Mouse (Mus musculus): ENCODE data around the gene Atp5e. TPM values are rescaled to one million over a fixed set of nuclear protein-coding genes. Genes with fewer than 3 reads are reported as not detected.

The Atp5e gene
- polyA plus RNA-seq, 1 experiment from 2014 or later, result 1,156 TPM

- Histone ChIP-seq H3K9me3 (replicated peaks; ENCODE audit: low read length) (no peaks in the 10 kb centered on the region), H3K27me3 (ENCODE audit: insufficient read depth, low read length) (no peaks in the 10 kb centered on the region), H3K4me1 (replicated peaks; ENCODE audit: insufficient read depth, low read length) (peaks cover 8% of the 10 kb centered on the region; the same call in 1 of the 2 replicates), H3K9ac (ENCODE audit: low read depth, low read length) (no peak overlapping the region), H3K4me2 (ENCODE audit: low read length) (peak overlapping the region; percentile 97; the same call in 1 of the 2 replicates), H3K4me3 (replicated peaks; ENCODE audit: low read depth, low read length) (peak overlapping the region; percentile 94; the same call in 1 of the 2 replicates), H3K36me3 (ENCODE audit: insufficient read depth, low read length) (no peaks in the 10 kb centered on the region), H3K27ac (no peak overlapping the region)
- TF ChIP-seq CTCF (IDR thresholded peaks at IDR 0.05; ENCODE audit: low read depth), result no peak
- DNase-seq (ENCODE audit: low spot score) (no peak), ATAC-seq (replicated peaks; ENCODE audit: low FRiP score, low read depth) (no peak; the same call in 1 of the 2 replicates)
- 47% methylated on average over 16 of the region's 18 CpGs for WGBS
These were observed 48.7 kb downstream of the Atp5e start for GRCm38 (mm10) chr2:174415001-174415730.

- H3K4me3 ChIP-seq (replicated peaks; ENCODE audit: low read depth, low read length), result no peak overlapping the region
- no peak overlapping the region for H3K9ac ChIP-seq (ENCODE audit: low read depth, low read length)
- no peaks in the 10 kb centered on the region for H3K36me3 ChIP-seq (ENCODE audit: insufficient read depth, low read length)
- no peak overlapping the region for H3K27ac ChIP-seq
- no peak for TF ChIP-seq CTCF (IDR thresholded peaks at IDR 0.05; ENCODE audit: low read depth)
- no peaks in the 10 kb centered on the region for H3K27me3 ChIP-seq (ENCODE audit: insufficient read depth, low read length)
- WGBS, result 76% methylated on average over 7 of the region's 7 CpGs
- ATAC-seq (replicated peaks; ENCODE audit: low FRiP score, low read depth) (no peak), DNase-seq (ENCODE audit: low spot score) (no peak)
- H3K4me1 ChIP-seq (replicated peaks; ENCODE audit: insufficient read depth, low read length), result peaks cover 8% of the 10 kb centered on the region; the same call in 1 of the 2 replicates
- H3K9me3 ChIP-seq (replicated peaks; ENCODE audit: low read length), result no peaks in the 10 kb centered on the region
- H3K4me2 ChIP-seq (ENCODE audit: low read length), result no peak overlapping the region
These were observed 50.8 kb downstream of the Atp5e start for GRCm38 (mm10) chr2:174413127-174413526.

Other genes starting within 250 kb of the Atp5e start
- 1,338 and 1,363 TPM in 2 replicates for gene Gnas, start 179.8 kb downstream of the Atp5e start, polyA plus RNA-seq (2015; fragmentation: Nextera tagmentation; extraction: Ambion mirVana)
- gene Gm20721, start 117.4 kb downstream of the Atp5e start, polyA plus RNA-seq (2015; fragmentation: Nextera tagmentation; extraction: Ambion mirVana), result 8.6 and 11.1 TPM in 2 replicates
- gene Nelfcd, start 48.3 kb downstream of the Atp5e start, polyA plus RNA-seq (2015; fragmentation: Nextera tagmentation; extraction: Ambion mirVana), result 69.6 and 79.0 TPM in 2 replicates
- gene Ctsz, start 25.1 kb downstream of the Atp5e start, polyA plus RNA-seq (2015; fragmentation: Nextera tagmentation; extraction: Ambion mirVana), result 131 and 132 TPM in 2 replicates
- 0.32 and 0.41 TPM in 2 replicates for gene Tubb1, start 13.4 kb downstream of the Atp5e start, polyA plus RNA-seq (2015; fragmentation: Nextera tagmentation; extraction: Ambion mirVana)
- gene Prelid3b, start 9.0 kb upstream of the Atp5e start, polyA plus RNA-seq (2015; fragmentation: Nextera tagmentation; extraction: Ambion mirVana), result 98.9 and 105 TPM in 2 replicates
- gene Zfp831, start 179.4 kb upstream of the Atp5e start, polyA plus RNA-seq (2015; fragmentation: Nextera tagmentation; extraction: Ambion mirVana), result not detected in 2 replicates

All from kidney, postnatal 0 days (tissue).